Comparison of ENCODE assay signal across 17 mouse cellular contexts in genomic region chr1:35697834-35698500, GRCm38 (mm10).
DNase-seq lines count a peak whose midpoint lies in the region; ATAC-seq and TF ChIP-seq lines count a peak whose summit lies in the region.
"Had no signal": no experiment of that assay in that cellular context is flagged by ENCODE, and none has a peak within 500 bp of the region (broad histone marks: within the 10 kb centered on the region; RNA-seq: fewer than 3 reads in every experiment).

No protein-coding gene starts in this region.

- no peak overlapping the region for H3K9ac ChIP-seq in hindbrain, postnatal 0 days (replicated peaks; ENCODE audit: low read length)
- H3K9ac ChIP-seq in ES-E14 (ENCODE audit: insufficient read depth, low read depth, low read length, poor library complexity, severe bottlenecking) = no peak overlapping the region
- H3K9ac ChIP-seq in hindbrain, embryonic 14.5 days = no peak overlapping the region
- H3K9ac ChIP-seq: heart, embryonic 13.5 days; liver, embryonic 13.5 days had no signal

- in situ Hi-C loops in ES-E14 (cut with MboI; ENCODE audit: low sequenced_read_pairs in 2 of 2, unreplicated experiment in 2 of 2) = no loop called here

- H3K27ac ChIP-seq in hindbrain, embryonic 10.5 days = peak overlapping the region; percentile 82
- H3K27ac ChIP-seq in hindbrain, postnatal 0 days = no peak overlapping the region
- H3K27ac ChIP-seq in ES-E14 (ENCODE audit: insufficient read depth, low read depth, low read length, poor library complexity, severe bottlenecking) = no peak overlapping the region; the same call in 1 of the 2 replicates
- H3K27ac ChIP-seq in hindbrain, embryonic 14.5 days = peak overlapping the region; percentile 23
- H3K27ac ChIP-seq: heart, embryonic 13.5 days; limb, embryonic 10.5 days; liver, embryonic 13.5 days had no signal

- no peak for TF ChIP-seq CTCF in hindbrain, postnatal 0 days (IDR thresholded peaks at IDR 0.05; ENCODE audit: low read depth)

- H3K9me3 ChIP-seq in hindbrain, embryonic 10.5 days = no peaks in the 10 kb centered on the region
- H3K9me3 ChIP-seq in hindbrain, postnatal 0 days (ENCODE audit: low read length) = no peaks in the 10 kb centered on the region
- no peaks in the 10 kb centered on the region for H3K9me3 ChIP-seq in ES-E14 (ENCODE audit: control insufficient read depth, insufficient read depth, low read depth, low read length)
- H3K9me3 ChIP-seq in hindbrain, embryonic 14.5 days (ENCODE audit: control insufficient read depth, low read length) = no peaks in the 10 kb centered on the region
- H3K9me3 ChIP-seq: heart, embryonic 13.5 days; limb, embryonic 10.5 days; liver, embryonic 13.5 days had no signal

- 14% methylated on average over 10 of the region's 10 CpGs for WGBS in hindbrain, embryonic 10.5 days
- 13% methylated on average over 10 of the region's 10 CpGs for WGBS in hindbrain, postnatal 0 days
- WGBS in hindbrain, embryonic 14.5 days = 7% methylated on average over 10 of the region's 10 CpGs

- no peak for ATAC-seq in hindbrain, postnatal 0 days
- no peak for ATAC-seq in hindbrain, embryonic 14.5 days (ENCODE audit: low FRiP score)
- ATAC-seq: intestine, postnatal 0 days had no signal

- no peak for DNase-seq in hindbrain, embryonic 10.5 days (ENCODE audit: low spot score)
- no peak for DNase-seq in hindbrain, postnatal 0 days (ENCODE audit: low spot score)
- DNase-seq in ES-E14 (ENCODE audit: low read depth, low spot score) = peak; percentile 74
- DNase-seq in brain, adult 2 months (ENCODE audit: low read depth, low spot score) = peak; percentile 24
- DNase-seq in hindbrain, embryonic 14.5 days (ENCODE audit: low spot score) = no peak
- no peak for DNase-seq in right cerebral cortex, postnatal 14 days
- no peak for DNase-seq in adrenal gland, postnatal 36 days
- DNase-seq in right cerebral cortex, adult 18-20 months = no peak
- DNase-seq: cerebellum, adult 11-12 months; gastrocnemius, postnatal 25 days; heart, postnatal 4 days; kidney, postnatal 36 days; liver, embryonic 13.5 days; thymus, adult 2 months had no signal

- no peak overlapping the region for H3K4me3 ChIP-seq in hindbrain, embryonic 10.5 days
- H3K4me3 ChIP-seq in hindbrain, postnatal 0 days (ENCODE audit: low read length) = no peak overlapping the region
- no peak overlapping the region for H3K4me3 ChIP-seq in ES-E14 (ENCODE audit: insufficient read depth in 1 of 2, low read depth in 1 of 2, low read length in 2 of 2, poor library complexity in 1 of 2, severe bottlenecking in 1 of 2)
- H3K4me3 ChIP-seq in hindbrain, embryonic 14.5 days (replicated peaks; ENCODE audit: low read length) = no peak overlapping the region
- H3K4me3 ChIP-seq: heart, embryonic 13.5 days; limb, embryonic 10.5 days; liver, embryonic 13.5 days had no signal

- H3K4me2 ChIP-seq in hindbrain, postnatal 0 days (ENCODE audit: low read depth, low read length) = no peak overlapping the region
- no peak overlapping the region for H3K4me2 ChIP-seq in hindbrain, embryonic 14.5 days (replicated peaks)
- H3K4me2 ChIP-seq: heart, embryonic 13.5 days; liver, embryonic 13.5 days had no signal

- no peaks in the 10 kb centered on the region for H3K36me3 ChIP-seq in hindbrain, embryonic 10.5 days
- H3K36me3 ChIP-seq in hindbrain, postnatal 0 days (ENCODE audit: insufficient read depth, low read length) = no peaks in the 10 kb centered on the region
- no peaks in the 10 kb centered on the region for H3K36me3 ChIP-seq in ES-E14 (ENCODE audit: control insufficient read depth, insufficient read depth, low read length, poor library complexity, severe bottlenecking)
- no peaks in the 10 kb centered on the region for H3K36me3 ChIP-seq in hindbrain, embryonic 14.5 days (replicated peaks; ENCODE audit: control insufficient read depth, insufficient read depth)
- H3K36me3 ChIP-seq: heart, embryonic 13.5 days; limb, embryonic 10.5 days; liver, embryonic 13.5 days had no signal

- H3K27me3 ChIP-seq in hindbrain, embryonic 10.5 days (ENCODE audit: insufficient read depth, poor library complexity, severe bottlenecking) = peaks cover 6% of the 10 kb centered on the region; the same call in 1 of the 2 replicates
- H3K27me3 ChIP-seq in hindbrain, postnatal 0 days (ENCODE audit: insufficient read depth, low read length) = no peaks in the 10 kb centered on the region
- no peaks in the 10 kb centered on the region for H3K27me3 ChIP-seq in hindbrain, embryonic 14.5 days (ENCODE audit: control insufficient read depth, insufficient read depth, low read length)
- H3K27me3 ChIP-seq: liver, embryonic 13.5 days had no signal

- H3K4me1 ChIP-seq in hindbrain, embryonic 10.5 days (replicated peaks) = peaks cover 50% of the 10 kb centered on the region
- no peaks in the 10 kb centered on the region for H3K4me1 ChIP-seq in hindbrain, postnatal 0 days (ENCODE audit: insufficient read depth, low read length)
- peaks cover 2 to 5% of the 10 kb centered on the region in 2 experiments; a peak in 2 of 4 replicates for H3K4me1 ChIP-seq in ES-E14 (ENCODE audit: control insufficient read depth in 2 of 2, insufficient read depth in 2 of 2, low read length in 2 of 2, poor library complexity in 1 of 2)
- H3K4me1 ChIP-seq in hindbrain, embryonic 14.5 days (replicated peaks; ENCODE audit: control insufficient read depth, insufficient read depth, low read length) = peaks cover 12% of the 10 kb centered on the region
- H3K4me1 ChIP-seq: heart, embryonic 13.5 days; liver, embryonic 13.5 days had no signal

TF ChIP-seq in ES-E14, 5 proteins besides CTCF, POLR2A, EP300 and RAD21:
- no peak for TF ChIP-seq HCFC1 (IDR thresholded peaks at IDR 0.05; ENCODE audit: borderline replicate concordance, insufficient read depth, low read length)
- no peak for TF ChIP-seq CHD2 (IDR thresholded peaks at IDR 0.05; ENCODE audit: low read depth, low read length)
- no peak for TF ChIP-seq ZNF384 (IDR thresholded peaks at IDR 0.05; ENCODE audit: low read depth, low read length)
- no peak for TF ChIP-seq ZC3H11A (IDR thresholded peaks at IDR 0.05; ENCODE audit: borderline replicate concordance, low read depth, low read length)
- no peak for TF ChIP-seq MAFK (IDR thresholded peaks at IDR 0.05; ENCODE audit: insufficient read depth, low read depth, low read length)

Comparison
In these comparisons a context has a peak if more than half of its experiments do, and no peak if none do; other contexts are left out.
1. H3K27ac ChIP-seq: peak in hindbrain, embryonic 10.5 days (single experiment) and hindbrain, embryonic 14.5 days (single experiment); none in hindbrain, postnatal 0 days (single experiment) and ES-E14 (single experiment).
2. DNase-seq: peak in ES-E14 (single experiment) and brain, adult 2 months (single experiment); none in hindbrain, embryonic 10.5 days (single experiment), hindbrain, postnatal 0 days (single experiment), hindbrain, embryonic 14.5 days (single experiment), right cerebral cortex, postnatal 14 days (single experiment), adrenal gland, postnatal 36 days (0 of 2) and right cerebral cortex, adult 18-20 months (single experiment).